Mouse (Mus musculus) ES-Bruce4 (cell line): ENCODE results near the gene Mylk. TPM values are rescaled to one million over a fixed set of nuclear protein-coding genes. Genes with fewer than 3 reads are reported as not detected.

Experiments
- H3K27ac ChIP-seq: 2 replicates; pipeline ENCODE4 v1.5.1; 2012; ENCODE audit warnings: low read length, inconsistent platforms; ENCODE audit not compliant: insufficient read depth
- H3K27me3 ChIP-seq: 2 replicates; pipeline ENCODE4 v1.6.1; 2012; ENCODE audit warnings: mild to moderate bottlenecking, low read length, inconsistent platforms; ENCODE audit not compliant: control insufficient read depth, poor library complexity, insufficient read depth, severe bottlenecking
- H3K36me3 ChIP-seq: 2 replicates; pipeline ENCODE4 v1.6.1; 2012; ENCODE audit warnings: inconsistent platforms, mild to moderate bottlenecking, low read length, moderate library complexity; ENCODE audit not compliant: control insufficient read depth, poor library complexity, insufficient read depth, severe bottlenecking
- H3K4me1 ChIP-seq: one replicate; pipeline ENCODE4 v1.8.1; 2011; ENCODE audit warnings: low read length; ENCODE audit not compliant: control insufficient read depth, insufficient read depth
- H3K4me3 ChIP-seq: 2 replicates; pipeline ENCODE4 v1.5.1; 2011; ENCODE audit warnings: low read depth, mild to moderate bottlenecking, low read length
- H3K9ac ChIP-seq: 2 replicates; pipeline ENCODE4 v1.6.1; 2012; ENCODE audit warnings: low read depth, mild to moderate bottlenecking, inconsistent platforms; ENCODE audit not compliant: poor library complexity, severe bottlenecking
- H3K9me3 ChIP-seq: replicated peaks from 2 replicates; pipeline ENCODE4 v1.6.1; 2012; ENCODE audit warnings: mild to moderate bottlenecking, low read length, inconsistent platforms; ENCODE audit not compliant: control insufficient read depth, poor library complexity, insufficient read depth, severe bottlenecking
- CTCF ChIP-seq: IDR thresholded peaks from one replicate; pipeline ENCODE4 v1.8.1; 2011; ENCODE audit warnings: low read depth, low read length
- EP300 ChIP-seq: IDR thresholded peaks from 2 replicates; pipeline ENCODE4 v1.6.1; 2011; ENCODE audit warnings: low read depth, low read length; ENCODE audit not compliant: insufficient read depth
- POLR2A ChIP-seq: IDR thresholded peaks from one replicate; pipeline ENCODE4 v1.8.1; 2011; ENCODE audit warnings: low read length; ENCODE audit not compliant: insufficient read depth
- polyA plus RNA-seq: library from polyadenylated mRNA; stranded (reverse); fragments of >200 nt; gene quantifications from 2 replicates; pipeline ENCODE4 v1.2.4, GENCODE M21; 2011; ENCODE audit warnings: low read depth; ENCODE audit not compliant: missing spikeins, insufficient read depth, insufficient read length

Gene Mylk
- polyA plus RNA-seq, 1 experiment = 1.4 TPM

DNA sequence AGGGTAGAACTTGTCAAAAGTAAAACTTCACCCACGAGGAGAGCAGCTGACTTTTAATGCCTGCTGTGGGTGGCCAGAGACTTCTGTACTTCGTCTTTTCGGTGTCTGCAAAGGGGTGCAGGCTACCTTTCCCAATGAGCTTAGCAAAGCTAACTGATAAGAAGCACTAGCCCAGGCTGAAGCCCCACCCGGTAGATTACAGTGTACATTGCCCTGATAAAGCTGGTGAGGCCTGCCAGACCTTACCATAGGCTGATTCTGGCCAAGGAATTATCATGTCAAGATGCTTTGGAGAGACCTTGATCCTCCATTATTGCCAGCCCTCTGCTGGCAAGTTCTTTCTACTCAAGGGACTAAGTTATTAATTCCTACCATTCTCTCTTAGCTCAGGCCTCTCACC lies 188.2 kb downstream of the Mylk start:
- H3K4me1 ChIP-seq = peaks cover 2% of the 10 kb centered on the region
- H3K9me3 ChIP-seq = no peaks in the 10 kb centered on the region

DNA sequence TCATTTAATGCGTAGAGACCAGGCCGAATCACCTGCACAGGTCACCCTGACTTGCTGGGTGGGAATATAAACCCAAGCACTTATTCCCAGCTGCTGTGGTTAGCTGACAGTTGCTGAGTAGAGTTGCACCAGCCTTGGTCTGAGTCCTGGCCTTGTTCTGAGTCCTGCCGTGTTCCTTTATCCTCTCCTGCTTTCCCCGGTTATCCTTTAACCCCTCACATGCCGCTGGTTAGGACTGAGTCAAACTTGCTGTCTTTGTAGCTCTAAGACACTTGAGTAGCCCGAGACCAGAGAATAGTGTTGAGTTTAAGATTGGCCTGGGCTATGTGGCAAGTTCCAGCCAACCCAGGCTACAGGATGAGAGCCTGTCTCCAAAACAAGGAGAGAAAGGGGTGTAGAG lies 189.5 kb downstream of the Mylk start:
- TF ChIP-seq POLR2A = no peak
- no peak for TF ChIP-seq CTCF
- TF ChIP-seq EP300 = no peak
- Histone ChIP-seq H3K4me1 (peaks cover 2% of the 10 kb centered on the region), H3K27me3 (no peaks in the 10 kb centered on the region), H3K9ac (no peak overlapping the region), H3K9me3 (no peaks in the 10 kb centered on the region), H3K27ac (no peak overlapping the region), H3K4me3 (no peak overlapping the region), H3K36me3 (no peaks in the 10 kb centered on the region)

More for the DNA sequence above, 188.2 kb downstream of the Mylk start:
- Histone ChIP-seq H3K4me3 (no peak overlapping the region), H3K36me3 (no peaks in the 10 kb centered on the region), H3K9ac (no peak overlapping the region), H3K27ac (no peak overlapping the region), H3K27me3 (no peaks in the 10 kb centered on the region)
- no peak for TF ChIP-seq EP300
- TF ChIP-seq CTCF = no peak
- no peak for TF ChIP-seq POLR2A

- TF ChIP-seq POLR2A = no peak
- no peak for TF ChIP-seq CTCF
- TF ChIP-seq EP300 = no peak
- H3K4me3 ChIP-seq = no peak overlapping the region
- peaks cover 2% of the 10 kb centered on the region for H3K4me1 ChIP-seq
- H3K9me3 ChIP-seq = no peaks in the 10 kb centered on the region
- H3K27ac ChIP-seq = no peak overlapping the region
- no peaks in the 10 kb centered on the region for H3K27me3 ChIP-seq
- no peak overlapping the region for H3K9ac ChIP-seq
- no peaks in the 10 kb centered on the region for H3K36me3 ChIP-seq
Observed at GRCm38 (mm10) chr16:34935514-34936338, 190.7 kb downstream of the Mylk start.

- Histone ChIP-seq H3K27me3 (no peaks in the 10 kb centered on the region), H3K36me3 (no peaks in the 10 kb centered on the region), H3K4me3 (no peak overlapping the region), H3K4me1 (peaks cover 2% of the 10 kb centered on the region), H3K9ac (no peak overlapping the region), H3K27ac (no peak overlapping the region), H3K9me3 (no peaks in the 10 kb centered on the region)
- TF ChIP-seq EP300 (no peak), CTCF (no peak), POLR2A (no peak)
Observed at GRCm38 (mm10) chr16:34936339-34936810, 191.4 kb downstream of the Mylk start.

GRCm38 (mm10) chr16:34937611-34938010 lies 192.6 kb downstream of the Mylk start:
- Histone ChIP-seq H3K27ac (no peak overlapping the region), H3K36me3 (no peaks in the 10 kb centered on the region), H3K27me3 (no peaks in the 10 kb centered on the region), H3K4me1 (peaks cover 2% of the 10 kb centered on the region), H3K9ac (no peak overlapping the region), H3K4me3 (no peak overlapping the region), H3K9me3 (no peaks in the 10 kb centered on the region)
- TF ChIP-seq CTCF (no peak), EP300 (no peak), POLR2A (no peak)

- Histone ChIP-seq H3K36me3 (no peaks in the 10 kb centered on the region), H3K9ac (no peak overlapping the region), H3K27ac (no peak overlapping the region), H3K27me3 (no peaks in the 10 kb centered on the region), H3K4me1 (peaks cover 2% of the 10 kb centered on the region), H3K9me3 (no peaks in the 10 kb centered on the region), H3K4me3 (no peak overlapping the region)
- TF ChIP-seq CTCF (no peak), EP300 (no peak), POLR2A (no peak)
Observed at GRCm38 (mm10) chr16:34938248-34938647, 193.2 kb downstream of the Mylk start.
